Mouse (Mus musculus) thymus, adult 2 months (tissue): ENCODE measurements around the gene Hdac9. TPM values are rescaled to one million over a fixed set of nuclear protein-coding genes. Genes with fewer than 3 reads are reported as not detected.

ENCODE experiments used
- DNase-seq: peaks from one replicate; pipeline ENCODE4 v3.0.0; 2021
- H3K27ac ChIP-seq: fragments of 200-500 bp; 2 replicates; pipeline ENCODE4 v1.5.1; 2012; ENCODE audit warnings: low read length, control low read depth; ENCODE audit not compliant: control insufficient read depth, insufficient read depth
- H3K27me3 ChIP-seq: fragments of 200-500 bp; 2 replicates; pipeline ENCODE4 v1.6.1; 2012; ENCODE audit warnings: mild to moderate bottlenecking, low read length, moderate library complexity, mixed read lengths; ENCODE audit not compliant: control insufficient read depth, insufficient read depth
- H3K36me3 ChIP-seq: fragments of 200-500 bp; 2 replicates; pipeline ENCODE4 v1.6.1; 2012; ENCODE audit warnings: mild to moderate bottlenecking, low read length, moderate library complexity; ENCODE audit not compliant: control insufficient read depth, insufficient read depth
- H3K4me1 ChIP-seq: fragments of 200-500 bp; replicated peaks from 2 replicates; pipeline ENCODE4 v1.6.1; 2012; ENCODE audit warnings: low read length; ENCODE audit not compliant: control insufficient read depth, insufficient read depth
- H3K4me3 ChIP-seq: fragments of 200-500 bp; 2 replicates; pipeline ENCODE4 v1.5.1; 2012; ENCODE audit warnings: mild to moderate bottlenecking, low read length, control low read depth, moderate library complexity; ENCODE audit not compliant: control insufficient read depth, insufficient read depth
- CTCF ChIP-seq: fragments of 200-500 bp; IDR thresholded peaks from 2 replicates; pipeline ENCODE4 v1.5.1; 2012; ENCODE audit warnings: mild to moderate bottlenecking, control low read depth, low read length, moderate library complexity, borderline replicate concordance; ENCODE audit not compliant: control insufficient read depth, poor library complexity, insufficient read depth; ENCODE audit errors: extremely low read depth
- POLR2A ChIP-seq: fragments of 200-500 bp; IDR thresholded peaks from 2 replicates; pipeline ENCODE4 v1.6.1; 2012; ENCODE audit warnings: mild to moderate bottlenecking, low read length, control low read depth, moderate library complexity; ENCODE audit not compliant: control insufficient read depth, poor library complexity, insufficient read depth; ENCODE audit errors: extremely low read depth
- WGBS: fragments of 180-500 bp; shearing (Covaris S2); methylation state at CpG from one replicate; pipeline ENCODE4 v1.1.7; 2018; 5-methylcytosine and 5-hydroxymethylcytosine counted together
- polyA plus RNA-seq: library from polyadenylated mRNA; depleted of rRNA; stranded (reverse); fragments of >200 nt; gene quantifications from 2 replicates; pipeline ENCODE4 v1.2.3, GENCODE M21; 2012

Hdac9 gene
- polyA plus RNA-seq, 1 experiment = 1.9 TPM

GRCm38 (mm10) chr12:34334455-34335084 is 582.3 kb downstream of the Hdac9 start:
- H3K27me3 ChIP-seq = no peaks in the 10 kb centered on the region
- DNase-seq = no peak
- H3K4me1 ChIP-seq = peaks cover 7% of the 10 kb centered on the region
- H3K4me3 ChIP-seq = no peak overlapping the region
- no peak for TF ChIP-seq POLR2A
- TF ChIP-seq CTCF = no peak
- H3K36me3 ChIP-seq = no peaks in the 10 kb centered on the region
- WGBS = 84% methylated on average over 4 of the region's 4 CpGs
- H3K27ac ChIP-seq = no peak overlapping the region

- DNase-seq = peak; percentile 5
- no peak overlapping the region for H3K4me3 ChIP-seq
- H3K27me3 ChIP-seq = no peaks in the 10 kb centered on the region
- no peak overlapping the region for H3K27ac ChIP-seq
- 20% methylated on average over 4 of the region's 4 CpGs for WGBS
- TF ChIP-seq POLR2A (no peak), CTCF (no peak)
- peaks cover 7% of the 10 kb centered on the region for H3K4me1 ChIP-seq
- no peaks in the 10 kb centered on the region for H3K36me3 ChIP-seq
Measured at GRCm38 (mm10) chr12:34332884-34333283, 584.0 kb downstream of the Hdac9 start.

GRCm38 (mm10) chr12:34327111-34327510 is 589.8 kb downstream of the Hdac9 start:
- no peaks in the 10 kb centered on the region for H3K4me1 ChIP-seq
- WGBS = 75% methylated on average over 1 of the region's 1 CpGs
- no peak for DNase-seq
- no peak for TF ChIP-seq CTCF
- TF ChIP-seq POLR2A = no peak
- H3K27me3 ChIP-seq = no peaks in the 10 kb centered on the region
- no peak overlapping the region for H3K4me3 ChIP-seq
- H3K27ac ChIP-seq = no peak overlapping the region
- H3K36me3 ChIP-seq = no peaks in the 10 kb centered on the region

GRCm38 (mm10) chr12:34312113-34312719 is 604.7 kb downstream of the Hdac9 start:
- Histone ChIP-seq H3K4me1 (no peaks in the 10 kb centered on the region), H3K27ac (no peak overlapping the region), H3K4me3 (no peak overlapping the region), H3K27me3 (no peaks in the 10 kb centered on the region), H3K36me3 (no peaks in the 10 kb centered on the region)
- WGBS = 96% methylated on average over 15 of the region's 15 CpGs
- TF ChIP-seq POLR2A = no peak
- no peak for TF ChIP-seq CTCF
- DNase-seq = no peak

GRCm38 (mm10) chr12:34305453-34305852 is 611.4 kb downstream of the Hdac9 start:
- no peak for TF ChIP-seq POLR2A
- TF ChIP-seq CTCF = no peak
- Histone ChIP-seq H3K4me3 (no peak overlapping the region), H3K36me3 (no peaks in the 10 kb centered on the region), H3K27ac (no peak overlapping the region), H3K27me3 (no peaks in the 10 kb centered on the region), H3K4me1 (no peaks in the 10 kb centered on the region)
- WGBS = 68% methylated on average over 3 of the region's 3 CpGs
- DNase-seq = no peak

- TF ChIP-seq CTCF (no peak), POLR2A (no peak)
- no peak overlapping the region for H3K27ac ChIP-seq
- WGBS = 76% methylated on average over 7 of the region's 7 CpGs
- H3K4me3 ChIP-seq = no peak overlapping the region
- H3K27me3 ChIP-seq = no peaks in the 10 kb centered on the region
- DNase-seq = no peak
- H3K4me1 ChIP-seq = no peaks in the 10 kb centered on the region
- H3K36me3 ChIP-seq = no peaks in the 10 kb centered on the region
Measured at GRCm38 (mm10) chr12:34292346-34292745, 624.5 kb downstream of the Hdac9 start.
